Mouse (Mus musculus): Measurements from ENCODE around the gene Mcm7. TPM values are rescaled to one million over a fixed set of nuclear protein-coding genes. Genes with fewer than 3 reads are reported as not detected.

Gene Mcm7
- polyA plus RNA-seq, 3 experiments from 2014 or later = 47.6 to 94.8 (median 56.4) TPM

GRCm38 (mm10) chr5:138155443-138155976 lies 16.7 kb downstream of the Mcm7 start, which contains the start of gene Zfp113:
Zfp113 (minus strand) TSS chr5:138155744.
- peak; percentile 98 for ATAC-seq

GRCm38 (mm10) chr5:138154390-138154789 lies 17.8 kb downstream of the Mcm7 start:
- no peak for ATAC-seq

GRCm38 (mm10) chr5:138138585-138138984 lies 33.6 kb downstream of the Mcm7 start:
- ATAC-seq = no peak

DNA sequence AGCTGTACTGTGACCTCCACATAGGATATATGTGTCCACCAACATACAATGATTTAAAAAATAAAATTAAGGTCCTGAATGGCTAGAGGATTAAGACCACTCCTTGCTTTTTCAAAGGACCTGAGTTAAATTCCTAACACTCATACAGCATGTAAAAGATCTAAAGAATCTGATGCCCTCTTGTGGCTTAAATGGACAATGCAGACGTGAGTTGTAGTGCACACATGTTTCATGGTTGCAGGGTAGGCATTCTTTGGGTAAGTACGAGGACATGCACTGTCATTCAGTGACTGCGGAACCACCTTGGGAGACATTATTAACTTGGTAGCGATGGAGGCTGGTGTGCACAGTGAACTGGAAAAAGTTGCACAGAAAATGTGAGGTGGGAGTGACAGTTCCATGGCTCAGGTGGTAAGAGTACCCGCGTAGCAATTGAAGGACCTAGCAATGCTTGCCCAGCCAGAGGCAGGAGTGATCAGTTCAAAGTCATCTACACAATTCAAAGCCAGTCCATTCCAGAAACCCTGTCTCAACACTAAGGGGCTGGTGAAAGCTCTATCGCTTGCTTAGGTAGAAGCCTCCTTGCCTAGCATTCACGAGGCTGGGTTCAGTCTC lies 34.2 kb downstream of the Mcm7 start:
- ATAC-seq = peak; percentile 77

DNA sequence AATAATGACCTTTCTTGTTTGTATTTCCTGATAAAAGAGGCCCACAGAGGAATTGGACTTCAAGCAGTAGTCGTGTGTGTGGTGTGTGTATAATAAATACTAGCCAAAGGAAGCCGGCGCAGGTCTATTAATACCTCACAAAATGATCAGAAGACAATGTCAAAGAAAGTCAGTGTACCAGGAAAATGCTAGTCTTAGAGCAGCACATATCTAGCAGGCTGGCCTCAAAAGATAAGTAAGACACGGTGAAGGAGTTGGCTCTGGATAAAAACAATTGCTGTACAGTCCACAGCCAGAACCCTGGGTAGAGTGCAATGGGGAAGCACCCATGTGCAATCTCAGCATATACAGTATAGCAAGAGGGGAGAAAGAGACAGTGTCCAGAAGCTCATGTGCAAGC lies 35.0 kb downstream of the Mcm7 start:
- ATAC-seq = no peak

DNA sequence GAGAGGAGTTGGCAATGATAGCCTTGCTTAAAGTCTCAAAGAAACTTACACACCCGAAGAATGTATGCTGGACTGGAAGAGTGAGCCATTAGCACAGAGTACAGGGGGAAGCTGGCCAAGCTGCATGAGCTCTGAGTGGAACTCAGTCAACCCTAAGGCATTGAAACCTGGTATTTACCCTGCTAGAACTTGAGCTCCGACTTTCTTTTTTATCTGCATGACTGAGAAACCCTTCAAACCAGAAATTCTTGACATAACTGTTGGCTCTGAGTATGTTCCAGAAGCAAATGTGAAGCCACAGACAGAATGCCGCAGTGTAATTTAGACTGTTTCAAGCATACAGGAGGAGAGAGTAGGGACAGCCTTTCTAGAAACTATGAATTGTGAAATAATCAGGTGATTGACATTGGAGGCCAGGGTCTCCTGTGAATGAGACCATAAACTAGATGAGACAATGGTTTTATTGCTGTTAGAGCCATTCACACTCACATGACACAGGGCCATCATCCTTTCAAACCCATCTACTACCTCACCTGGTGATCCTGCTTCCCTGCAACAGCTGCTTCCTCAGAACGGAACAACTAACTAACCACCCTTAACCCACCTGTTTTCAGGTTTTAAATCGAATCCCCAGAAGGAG lies 39.7 kb downstream of the Mcm7 start:
- ATAC-seq = no peak

- no peak for ATAC-seq
Observed at GRCm38 (mm10) chr5:138118041-138118440, 54.2 kb downstream of the Mcm7 start.

GRCm38 (mm10) chr5:138117199-138118015 lies 54.8 kb downstream of the Mcm7 start:
- ATAC-seq = peak; percentile 16

- peak; percentile 99 for ATAC-seq
Observed at GRCm38 (mm10) chr5:138116255-138117198, 55.7 kb downstream of the Mcm7 start, which contains the start of gene Zscan21. Zscan21 (plus strand) TSS chr5:138116903.

Other genes with a start within 250 kb of the Mcm7 start
- gene Gjc3, start 209.3 kb downstream of the Mcm7 start, polyA plus RNA-seq (2017; shearing (Covaris generic)) = not detected
- not detected for gene Azgp1, start 190.9 kb downstream of the Mcm7 start, polyA plus RNA-seq (2017; shearing (Covaris generic))
- not detected for gene Smok3a, start 151.2 kb downstream of the Mcm7 start, polyA plus RNA-seq (2017; shearing (Covaris generic))
- not detected for gene Smok3b, start 151.0 kb downstream of the Mcm7 start, polyA plus RNA-seq (2017; shearing (Covaris generic))
- gene Smok3c, start 119.2 kb downstream of the Mcm7 start, polyA plus RNA-seq (2017; shearing (Covaris generic)) = not detected
- gene Zkscan1, start 87.3 kb downstream of the Mcm7 start, polyA plus RNA-seq (2017; shearing (Covaris generic)) = 10 to 100 TPM in 2 of 3 experiments, 1 to 10 TPM in 1; 9.7 to 11.1 (median 11.0) TPM
- gene Zscan21, start 55.5 kb downstream of the Mcm7 start, polyA plus RNA-seq (2017; shearing (Covaris generic)) = 10 to 100 TPM; 18.6 to 21.0 (median 19.1) TPM
- gene Zfp113, start 16.7 kb downstream of the Mcm7 start, polyA plus RNA-seq (2017; shearing (Covaris generic)) = 10 to 100 TPM in 1 of 3 experiments, 1 to 10 TPM in 2; 9.5 to 17.9 (median 9.8) TPM
- gene Cops6, start 11.4 kb downstream of the Mcm7 start, polyA plus RNA-seq (2017; shearing (Covaris generic)) = 100 to 1,000 TPM; 199 to 212 (median 207) TPM
- 1 to 10 TPM; 4.9 to 7.5 (median 7.4) TPM for gene Ap4m1, start 420 bp downstream of the Mcm7 start, polyA plus RNA-seq (2017; shearing (Covaris generic))
- gene Taf6, start 15.0 kb upstream of the Mcm7 start, polyA plus RNA-seq (2017; shearing (Covaris generic)) = 10 to 100 TPM; 56.3 to 64.3 (median 58.1) TPM
- gene Cnpy4, start 15.1 kb upstream of the Mcm7 start, polyA plus RNA-seq (2017; shearing (Covaris generic)) = 10 to 100 TPM; 49.4 to 55.0 (median 54.5) TPM
- gene Mblac1, start 21.9 kb upstream of the Mcm7 start, polyA plus RNA-seq (2017; shearing (Covaris generic)) = under 1 TPM in 1 of 3 experiments, not detected in 2; 0.55 TPM
- gene Nxpe5, start 53.5 kb upstream of the Mcm7 start, polyA plus RNA-seq (2017; shearing (Covaris generic)) = under 1 TPM in 1 of 3 experiments, not detected in 2; 0.31 TPM
- 100 to 1,000 TPM; 113 to 131 (median 127) TPM for gene Lamtor4, start 83.1 kb upstream of the Mcm7 start, polyA plus RNA-seq (2017; shearing (Covaris generic))
- 1 to 10 TPM; 4.1 to 7.4 (median 5.8) TPM for gene BC037034, start 91.6 kb upstream of the Mcm7 start, polyA plus RNA-seq (2017; shearing (Covaris generic))
- under 1 TPM in 2 of 3 experiments, not detected in 1; 0.55 to 0.61 TPM for gene Gal3st4, start 100.4 kb upstream of the Mcm7 start, polyA plus RNA-seq (2017; shearing (Covaris generic))
- gene Gm43720, start 107.5 kb upstream of the Mcm7 start, polyA plus RNA-seq (2017; shearing (Covaris generic)) = under 1 TPM in 1 of 3 experiments, not detected in 2; 0.16 TPM
- gene Gpc2, start 107.6 kb upstream of the Mcm7 start, polyA plus RNA-seq (2017; shearing (Covaris generic)) = under 1 TPM in 2 of 3 experiments, not detected in 1; 0.14 to 0.35 TPM
- not detected for gene Stag3, start 107.8 kb upstream of the Mcm7 start, polyA plus RNA-seq (2017; shearing (Covaris generic))
- 10 to 100 TPM; 10.6 to 25.4 (median 13.9) TPM for gene Pvrig, start 169.5 kb upstream of the Mcm7 start, polyA plus RNA-seq (2017; shearing (Covaris generic))